In the genomic region with DNA sequence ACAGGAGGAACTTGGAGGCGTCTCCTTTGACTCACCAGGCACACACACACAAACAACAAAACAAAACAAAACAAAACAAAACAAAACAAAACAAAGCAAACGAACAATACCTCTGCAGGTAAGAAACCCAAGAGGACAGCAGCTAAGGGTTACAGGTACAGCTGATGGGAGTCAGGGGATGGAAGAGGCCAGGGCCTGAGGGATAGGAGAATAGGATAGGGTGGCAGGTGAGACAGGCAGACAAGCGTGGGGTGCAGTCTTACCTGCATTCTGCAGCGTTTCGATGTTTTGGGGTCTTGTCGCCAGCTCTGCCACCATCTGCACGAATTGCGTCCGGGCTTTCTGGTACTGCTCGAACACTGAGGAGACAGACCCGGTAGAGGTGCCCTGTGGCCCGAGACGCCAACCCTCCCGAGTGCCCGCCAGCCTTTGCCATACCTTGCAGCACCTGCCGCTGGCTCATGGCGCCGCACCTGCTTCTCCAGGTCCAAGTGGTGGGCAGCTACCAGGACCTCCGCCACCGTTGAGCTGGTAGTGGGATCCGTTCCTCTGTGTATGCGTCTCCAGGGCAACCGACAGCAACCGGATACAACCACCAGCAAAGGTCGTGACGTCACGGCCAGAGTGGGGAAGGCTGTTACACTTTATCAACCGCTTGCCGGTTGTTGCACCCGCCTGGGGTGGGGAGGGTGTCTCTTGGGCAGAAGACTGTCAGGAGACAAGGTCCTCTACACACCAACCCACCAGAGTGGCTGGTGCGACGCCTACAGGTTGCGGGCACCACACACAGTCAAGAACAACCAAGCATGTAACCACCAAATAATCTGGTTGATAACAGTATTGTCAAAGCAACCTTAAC, we compare ENCODE assay signal across 8 mouse cellular contexts. TPM values are rescaled to one million over a fixed set of nuclear protein-coding genes. Genes with fewer than 3 reads are reported as not detected.
DNase-seq lines count a peak whose midpoint lies in the region; ATAC-seq and TF ChIP-seq lines count a peak whose summit lies in the region.

A gene (minus strand): TSS at position 700 of the 859 bp plus-strand sequence.

- TF ChIP-seq EP300 in heart, postnatal 0 days (IDR thresholded peaks at IDR 0.05; ENCODE audit: low read depth), result no peak
- no peak for TF ChIP-seq EP300 in liver, embryonic 14.5 days (IDR thresholded peaks at IDR 0.05; ENCODE audit: low read depth)

- 0 out of 2 replicates have a peak, but pooled peaks cover 3% of the 10 kb centered on the region for H3K4me1 ChIP-seq in embryonic facial prominence, embryonic 12.5 days
- peaks cover 7% of the 10 kb centered on the region for H3K4me1 ChIP-seq in heart, postnatal 0 days (ENCODE audit: control insufficient read depth, insufficient read depth)
- H3K4me1 ChIP-seq in liver, embryonic 14.5 days (replicated peaks; ENCODE audit: control insufficient read depth in 2 of 2, insufficient read depth in 2 of 2, low read length in 1 of 2), result no peaks in the 10 kb centered on the region
- peaks cover 7% of the 10 kb centered on the region; the same call in 1 of the 2 replicates for H3K4me1 ChIP-seq in stomach, embryonic 15.5 days

- H3K36me3 ChIP-seq in embryonic facial prominence, embryonic 12.5 days, result no peaks in the 10 kb centered on the region
- no peaks in the 10 kb centered on the region for H3K36me3 ChIP-seq in heart, postnatal 0 days (replicated peaks; ENCODE audit: control insufficient read depth, insufficient read depth, low read length)
- no peaks in the 10 kb centered on the region for H3K36me3 ChIP-seq in liver, embryonic 14.5 days (replicated peaks; ENCODE audit: control insufficient read depth, insufficient read depth, low read depth)
- H3K36me3 ChIP-seq in stomach, embryonic 15.5 days, result no peaks in the 10 kb centered on the region

- WGBS in embryonic facial prominence, embryonic 12.5 days, result 5% methylated on average over 33 of the region's 33 CpGs
- 5% methylated on average over 33 of the region's 33 CpGs for WGBS in heart, postnatal 0 days
- 6% methylated on average over 33 of the region's 33 CpGs for WGBS in liver, embryonic 14.5 days (ENCODE audit: insufficient replicate concordance)
- WGBS in stomach, embryonic 15.5 days, result 7% methylated on average over 33 of the region's 33 CpGs

- no peaks in the 10 kb centered on the region for H3K27me3 ChIP-seq in embryonic facial prominence, embryonic 12.5 days
- no peaks in the 10 kb centered on the region for H3K27me3 ChIP-seq in heart, postnatal 0 days (ENCODE audit: control insufficient read depth, insufficient read depth, low read length)
- no peaks in the 10 kb centered on the region for H3K27me3 ChIP-seq in liver, embryonic 14.5 days (ENCODE audit: control insufficient read depth, insufficient read depth, low read length)
- no peaks in the 10 kb centered on the region for H3K27me3 ChIP-seq in stomach, embryonic 15.5 days (replicated peaks)

- TF ChIP-seq CTCF in heart, postnatal 0 days (IDR thresholded peaks at IDR 0.05; ENCODE audit: low read depth), result peak; percentile 30; the same call in 1 of the 2 replicates
- peak; percentile 48; the same call in 1 of the 2 replicates for TF ChIP-seq CTCF in liver, embryonic 14.5 days (IDR thresholded peaks at IDR 0.05; ENCODE audit: low read depth)

- peak within 1 kb of the TSS; percentile 85 for H3K4me2 ChIP-seq in embryonic facial prominence, embryonic 12.5 days (replicated peaks)
- H3K4me2 ChIP-seq in heart, postnatal 0 days (ENCODE audit: low read depth, low read length), result peak within 1 kb of the TSS; percentile 87
- H3K4me2 ChIP-seq in liver, embryonic 14.5 days (ENCODE audit: low read depth), result peak within 1 kb of the TSS; percentile 54
- peak within 1 kb of the TSS; percentile 89 for H3K4me2 ChIP-seq in stomach, embryonic 15.5 days

- H3K27ac ChIP-seq in embryonic facial prominence, embryonic 12.5 days, result no peak within 1 kb of the TSS
- H3K27ac ChIP-seq in heart, postnatal 0 days (ENCODE audit: low read depth), result no peak within 1 kb of the TSS
- H3K27ac ChIP-seq in liver, embryonic 14.5 days, result no peak within 1 kb of the TSS
- H3K27ac ChIP-seq in stomach, embryonic 15.5 days, result no peak within 1 kb of the TSS

- no peaks in the 10 kb centered on the region for H3K9me3 ChIP-seq in embryonic facial prominence, embryonic 12.5 days
- no peaks in the 10 kb centered on the region for H3K9me3 ChIP-seq in heart, postnatal 0 days (replicated peaks; ENCODE audit: control insufficient read depth, low read length)
- no peaks in the 10 kb centered on the region for H3K9me3 ChIP-seq in liver, embryonic 14.5 days (ENCODE audit: control insufficient read depth, low read length)
- H3K9me3 ChIP-seq in stomach, embryonic 15.5 days, result no peaks in the 10 kb centered on the region

- DNase-seq in heart, adult 18-20 months, result peak; percentile 4 to 14
- no peak for DNase-seq in heart, adult 8-10 months (ENCODE audit: low spot score)
- peak; percentile 31 for DNase-seq in heart, postnatal 0 days (ENCODE audit: low spot score)
- DNase-seq in kidney, postnatal 36 days, result peak; percentile 56 to 74
- peak; percentile 58 to 62 (median 58) for DNase-seq in liver, embryonic 14.5 days (ENCODE audit: low read depth in 3 of 3, low spot score in 3 of 3)
- peak; percentile 91 for DNase-seq in naive thymus-derived CD4-positive, alpha-beta T cell, adult 2 months (ENCODE audit: low read depth)

- peak within 1 kb of the TSS; percentile 40 for H3K4me3 ChIP-seq in embryonic facial prominence, embryonic 12.5 days
- peak within 1 kb of the TSS; percentile 52 for H3K4me3 ChIP-seq in heart, postnatal 0 days (ENCODE audit: low read depth, low read length)
- peak within 1 kb of the TSS; percentile 25 to 40 for H3K4me3 ChIP-seq in liver, embryonic 14.5 days (ENCODE audit: insufficient read depth in 1 of 2, low read depth in 2 of 2, low read length in 2 of 2)
- peak within 1 kb of the TSS; percentile 45 for H3K4me3 ChIP-seq in stomach, embryonic 15.5 days (replicated peaks)

- ATAC-seq in embryonic facial prominence, embryonic 12.5 days (ENCODE audit: insufficient number of reproducible peaks, insufficient read depth, low FRiP score, low TSS enrichment), result peak; percentile 84
- peak; percentile 73 for ATAC-seq in heart, postnatal 0 days (ENCODE audit: insufficient read depth, low read depth)
- ATAC-seq in liver, embryonic 14.5 days (ENCODE audit: insufficient read depth), result peak; percentile 74
- peak; percentile 73 for ATAC-seq in stomach, embryonic 15.5 days (ENCODE audit: insufficient read depth, low FRiP score, low read depth)

- peak within 1 kb of the TSS; percentile 40 for H3K9ac ChIP-seq in embryonic facial prominence, embryonic 12.5 days
- 0 out of 2 replicates have a peak within 1 kb of the TSS, but pooled peaks have one; percentile 30 for H3K9ac ChIP-seq in heart, postnatal 0 days (replicated peaks; ENCODE audit: low read depth, low read length)
- no peak within 1 kb of the TSS for H3K9ac ChIP-seq in liver, embryonic 14.5 days (replicated peaks)
- H3K9ac ChIP-seq in stomach, embryonic 15.5 days, result 0 out of 2 replicates have a peak within 1 kb of the TSS, but pooled peaks have one; percentile 19

RNA-seq across cellular contexts. Expression of the gene that starts here (rescaled TPM):
- under 1 TPM in 1 of 2 experiments, not detected in 1; 0.54 TPM for total RNA-seq in heart, adult 18-20 months (2021)
- total RNA-seq in heart, adult 8-10 months (2022), result 1 to 10 TPM in 1 of 4 experiments, under 1 TPM in 2, not detected in 1; 0.19 to 1.0 (median 0.22) TPM
- 0.60 and 0.62 TPM in 2 replicates for polyA plus RNA-seq in embryonic facial prominence, embryonic 12.5 days (2016; fragmentation: Nextera tagmentation; extraction: Ambion mirVana)
- total RNA-seq in heart, postnatal 0 days (2014; rRNA removed; ENCODE audit: low replicate concordance), result 0.77 TPM in 1 of 2 replicates, not detected in the other
- 0.11 and 0.34 TPM in 2 replicates for polyA plus RNA-seq in heart, postnatal 0 days (2015; fragmentation: Nextera tagmentation; extraction: Ambion mirVana)
- polyA plus RNA-seq in liver, embryonic 14.5 days (2012; rRNA removed), result 0.02 TPM in 2 replicates
- polyA plus RNA-seq in liver, embryonic 14.5 days (2014; fragmentation: Nextera tagmentation; extraction: Ambion mirVana), result not detected in 2 replicates
- polyA plus RNA-seq in stomach, embryonic 15.5 days (2015; fragmentation: Nextera tagmentation; extraction: Ambion mirVana), result 0.24 and 0.27 TPM in 2 replicates

Comparison
In these comparisons a context has a peak if more than half of its experiments do, and no peak if none do; other contexts are left out.
1. Peak in DNase-seq in heart, adult 18-20 months; RNA of the gene not detected or under 1 TPM.
2. Peak in ATAC-seq, H3K4me3 ChIP-seq, H3K9ac ChIP-seq and H3K4me2 ChIP-seq in embryonic facial prominence, embryonic 12.5 days; RNA of the gene not detected or under 1 TPM.
3. Peak in DNase-seq, ATAC-seq, H3K4me3 ChIP-seq, H3K9ac ChIP-seq and H3K4me2 ChIP-seq in heart, postnatal 0 days; RNA of the gene not detected or under 1 TPM.
4. Peak in DNase-seq, ATAC-seq, H3K4me3 ChIP-seq and H3K4me2 ChIP-seq in liver, embryonic 14.5 days; RNA of the gene not detected or under 1 TPM.
5. Peak in ATAC-seq, H3K4me3 ChIP-seq, H3K9ac ChIP-seq and H3K4me2 ChIP-seq in stomach, embryonic 15.5 days; RNA of the gene not detected or under 1 TPM.